Mouse (Mus musculus) heart, postnatal 0 days (tissue): ENCODE measurements around the gene AU040320.

Experiments
- CTCF ChIP-seq: IDR thresholded peaks from 2 replicates; pipeline ENCODE4 v1.5.1; 2016; ENCODE audit warnings: antibody characterized with exemption, control low read depth, low read depth
- EP300 ChIP-seq: IDR thresholded peaks from 2 replicates; pipeline ENCODE4 v1.6.1; 2016; ENCODE audit warnings: antibody characterized with exemption, low read depth

- TF ChIP-seq CTCF (no peak), EP300 (no peak)
Observed at GRCm38 (mm10) chr4:126742976-126743375, 10.4 kb upstream of the AU040320 start.
